Mouse (Mus musculus): Measurements from ENCODE around the gene Mapk8ip2. TPM values are rescaled to one million over a fixed set of nuclear protein-coding genes. Genes with fewer than 3 reads are reported as not detected.
"Not testable (repeated sequence)": the region's sequence is repeated elsewhere in the genome, so short reads cannot be mapped to it uniquely, and the experiment has no call there.

Gene Mapk8ip2
- polyA plus RNA-seq, 1 experiment from 2014 or later = 0.02 TPM

DNA sequence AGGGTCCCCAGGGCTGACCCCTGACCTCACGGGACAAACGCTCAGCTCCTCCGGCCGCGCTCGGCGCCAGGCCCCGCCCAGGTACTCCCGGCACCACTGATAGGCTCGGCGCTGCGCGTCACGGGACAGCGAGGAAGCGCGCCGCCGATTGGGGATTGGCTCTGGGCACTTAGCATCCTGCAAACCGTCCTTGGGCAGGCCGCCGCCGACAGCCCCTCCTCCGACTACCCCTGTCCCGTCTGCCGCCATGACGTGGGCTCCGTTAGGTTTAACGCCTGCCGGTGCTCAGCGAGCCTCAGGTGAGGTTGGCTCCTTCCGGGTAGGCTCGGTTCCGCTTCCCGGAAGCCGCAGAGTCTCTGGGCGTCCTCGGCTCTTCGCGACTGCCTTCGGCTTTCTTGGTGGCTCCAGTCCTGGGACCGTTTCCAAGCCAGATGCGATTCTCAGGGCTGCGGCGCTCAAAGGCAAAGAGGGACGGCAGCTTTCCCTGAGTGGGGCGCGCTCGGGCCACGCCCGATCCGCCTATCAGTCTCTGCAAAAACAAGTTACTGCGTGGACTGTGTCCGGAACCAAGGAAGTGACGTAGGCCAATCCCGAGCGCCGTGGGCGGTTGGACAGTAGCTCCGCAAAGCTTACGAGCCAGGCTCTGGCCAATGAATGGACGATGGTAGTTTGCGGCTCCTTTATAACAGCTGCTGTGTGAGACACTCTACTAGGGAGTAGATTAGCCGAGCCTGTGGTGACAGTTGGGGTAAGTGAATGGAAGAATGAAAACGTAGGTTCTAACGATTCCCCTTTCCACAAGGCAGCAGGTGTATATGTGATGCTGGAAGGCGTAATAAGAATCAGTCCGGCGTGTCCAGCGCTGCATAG, 24.1 kb upstream of the Mapk8ip2 start, which contains the start of the genes C730034F03Rik, Gm44502 and Chkb:
Gene C730034F03Rik (plus strand): TSS at position 238 of the 870 bp plus-strand sequence.
Gene Gm44502 (minus strand): TSS at position 345 of the 870 bp plus-strand sequence.
Gene Chkb (minus strand): TSS at position 557 of the 870 bp plus-strand sequence.
- Histone ChIP-seq H3K9ac (peak within 1 kb of the TSS; percentile 84), H3K27me3 (no peaks in the 10 kb centered on the region), H3K4me1 (replicated peaks) (peaks cover 40% of the 10 kb centered on the region), H3K36me3 (replicated peaks) (peaks cover 27% of the 10 kb centered on the region), H3K4me3 (replicated peaks) (peak within 1 kb of the TSS; percentile 85), H3K27ac (replicated peaks) (peak within 1 kb of the TSS; percentile 100), H3K4me2 (peak within 1 kb of the TSS; percentile 90), H3K9me3 (replicated peaks) (no peaks in the 10 kb centered on the region)
- under 1% methylated on average over 70 of the region's 70 CpGs for WGBS (ENCODE audit: insufficient replicate concordance)
- ATAC-seq (ENCODE audit: insufficient read depth) = peak; percentile 94

DNA sequence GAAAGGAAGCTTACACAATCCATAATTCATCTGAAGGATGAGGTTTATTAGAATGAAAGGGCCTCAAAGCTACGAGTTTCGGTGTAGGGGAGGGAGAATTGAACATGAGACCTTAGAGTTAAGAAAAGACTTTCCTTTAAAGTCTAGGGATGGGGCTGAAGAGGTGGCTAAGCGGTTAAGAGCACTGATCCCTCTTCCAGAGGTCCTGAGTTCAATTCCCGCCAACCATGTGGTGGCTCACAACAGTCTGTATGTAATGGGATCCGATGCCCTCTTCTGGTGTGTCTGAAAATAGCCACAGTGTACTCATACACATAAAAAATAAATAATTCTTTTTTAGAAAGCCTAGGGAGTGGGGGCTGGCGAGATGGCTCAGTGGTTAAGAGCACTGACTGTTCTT, 23.4 kb upstream of the Mapk8ip2 start:
- 33% methylated on average over 6 of the region's 6 CpGs for WGBS (ENCODE audit: insufficient replicate concordance)
- ATAC-seq (ENCODE audit: insufficient read depth) = no peak
- H3K4me3 ChIP-seq (replicated peaks) = peak overlapping the region; percentile 85
- H3K27ac ChIP-seq (replicated peaks) = peak overlapping the region; percentile 100
- H3K9ac ChIP-seq = peak overlapping the region; percentile 84
- no peaks in the 10 kb centered on the region for H3K27me3 ChIP-seq
- no peaks in the 10 kb centered on the region for H3K9me3 ChIP-seq (replicated peaks)
- peaks cover 27% of the 10 kb centered on the region for H3K36me3 ChIP-seq (replicated peaks)
- peak overlapping the region; percentile 90 for H3K4me2 ChIP-seq
- peaks cover 37% of the 10 kb centered on the region for H3K4me1 ChIP-seq (replicated peaks)

DNA sequence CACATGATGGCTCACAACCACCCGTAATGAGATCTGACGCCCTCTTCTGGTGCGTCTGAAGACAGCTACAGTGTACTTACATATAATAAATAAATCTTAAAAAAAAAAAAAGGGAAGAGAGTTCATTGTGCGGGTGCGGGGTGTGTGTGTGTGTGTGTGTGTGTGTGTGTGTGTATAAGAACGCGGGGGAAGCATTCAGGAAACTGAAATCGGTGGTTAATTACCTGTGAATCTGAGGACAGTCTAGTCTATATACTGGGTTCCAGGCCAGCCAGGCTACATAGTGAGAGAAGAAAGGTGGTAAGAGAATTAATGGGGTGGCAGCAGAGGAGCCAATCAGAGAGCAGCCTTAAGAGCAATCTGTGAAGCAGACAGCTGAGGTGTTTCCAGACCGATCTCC, 22.9 kb upstream of the Mapk8ip2 start:
- Histone ChIP-seq H3K4me3 (replicated peaks) (peak overlapping the region; percentile 85), H3K36me3 (replicated peaks) (peaks cover 25% of the 10 kb centered on the region), H3K4me1 (replicated peaks) (peaks cover 33% of the 10 kb centered on the region), H3K9ac (0 out of 2 replicates have a peak overlapping the region, but pooled peaks have one; percentile 9), H3K4me2 (peak overlapping the region; percentile 90)
- not testable (repeated sequence) for H3K27ac ChIP-seq (replicated peaks); H3K27me3 ChIP-seq; H3K9me3 ChIP-seq (replicated peaks); ATAC-seq (ENCODE audit: insufficient read depth)
- 52% methylated on average over 9 of the region's 9 CpGs for WGBS (ENCODE audit: insufficient replicate concordance)

DNA sequence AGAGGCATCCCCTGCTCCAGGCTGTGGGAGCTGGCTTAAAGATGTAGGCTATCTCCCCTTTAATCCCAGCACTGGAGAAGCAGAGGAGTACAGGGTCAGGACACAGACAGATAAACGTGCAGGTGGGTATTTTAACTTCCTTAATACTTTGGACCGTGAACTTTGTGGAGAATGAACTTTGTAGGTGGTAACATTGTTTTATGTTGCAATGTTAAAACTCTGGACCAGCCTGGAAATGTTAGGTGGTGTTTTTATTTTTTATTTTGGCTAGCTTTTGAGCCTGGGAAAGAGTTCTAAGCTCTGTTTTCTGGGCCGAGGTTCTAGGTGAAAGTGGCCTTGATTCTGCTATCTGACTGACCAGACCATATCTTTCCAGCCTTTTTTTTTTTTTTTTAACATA, 22.4 kb upstream of the Mapk8ip2 start:
- Histone ChIP-seq H3K4me1 (replicated peaks) (peaks cover 32% of the 10 kb centered on the region), H3K9me3 (replicated peaks) (no peaks in the 10 kb centered on the region), H3K4me3 (replicated peaks) (peak overlapping the region; percentile 85; the same call in 1 of the 2 replicates), H3K9ac (0 out of 2 replicates have a peak overlapping the region, but pooled peaks have one; percentile 9), H3K27ac (replicated peaks) (no peak overlapping the region), H3K36me3 (replicated peaks) (peaks cover 20% of the 10 kb centered on the region), H3K4me2 (0 out of 2 replicates have a peak overlapping the region, but pooled peaks have one; percentile 90), H3K27me3 (no peaks in the 10 kb centered on the region)
- 67% methylated on average over 3 of the region's 3 CpGs for WGBS (ENCODE audit: insufficient replicate concordance)
- ATAC-seq (ENCODE audit: insufficient read depth) = no peak

DNA sequence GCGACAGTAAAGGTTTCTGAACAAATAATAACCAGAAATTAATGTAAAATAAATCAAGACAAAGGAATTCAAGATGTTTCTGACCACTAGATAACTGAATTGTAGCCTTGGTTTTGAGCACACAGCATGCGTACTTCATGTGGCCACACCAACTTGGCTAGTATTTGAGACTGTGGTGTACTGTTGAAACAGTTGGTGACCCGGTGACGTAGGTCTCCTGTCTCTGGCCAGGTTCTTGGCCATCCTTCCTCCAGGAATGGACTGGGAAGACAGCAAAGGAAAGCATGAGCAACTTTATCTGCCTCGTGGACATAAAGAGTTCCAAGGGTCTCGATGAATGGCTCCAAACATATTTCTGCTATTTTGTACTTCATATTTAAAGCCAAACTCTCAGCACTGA, 21.9 kb upstream of the Mapk8ip2 start:
- Histone ChIP-seq H3K4me1 (replicated peaks) (peaks cover 32% of the 10 kb centered on the region), H3K27me3 (no peaks in the 10 kb centered on the region), H3K4me3 (replicated peaks) (no peak overlapping the region), H3K9me3 (replicated peaks) (no peaks in the 10 kb centered on the region), H3K27ac (replicated peaks) (no peak overlapping the region), H3K36me3 (replicated peaks) (peaks cover 15% of the 10 kb centered on the region), H3K9ac (no peak overlapping the region), H3K4me2 (no peak overlapping the region)
- WGBS (ENCODE audit: insufficient replicate concordance) = 76% methylated on average over 6 of the region's 6 CpGs
- no peak for ATAC-seq (ENCODE audit: insufficient read depth)

DNA sequence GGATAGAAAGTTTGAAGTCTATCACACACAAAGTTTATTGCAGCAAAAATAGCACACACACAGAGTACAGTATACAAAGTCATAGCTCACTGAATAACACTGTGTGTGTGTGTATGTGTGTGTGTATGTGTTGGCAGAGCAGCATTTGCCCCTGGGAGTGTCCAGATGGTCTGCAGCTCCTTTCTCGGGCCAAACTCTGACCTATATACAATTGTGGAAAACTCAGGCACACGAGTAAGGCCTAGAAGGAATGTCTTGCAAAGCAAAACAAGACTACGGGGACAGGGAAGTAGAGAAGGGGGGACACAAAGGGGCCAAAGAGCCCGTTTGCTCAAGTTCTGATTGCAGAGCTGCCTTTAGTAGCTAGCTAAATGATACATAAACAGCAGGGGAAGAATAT, 20.8 kb upstream of the Mapk8ip2 start:
- Histone ChIP-seq H3K36me3 (replicated peaks) (peaks cover 4% of the 10 kb centered on the region), H3K9ac (no peak overlapping the region), H3K27me3 (no peaks in the 10 kb centered on the region), H3K4me1 (replicated peaks) (peaks cover 31% of the 10 kb centered on the region), H3K4me2 (no peak overlapping the region), H3K27ac (replicated peaks) (no peak overlapping the region), H3K9me3 (replicated peaks) (no peaks in the 10 kb centered on the region), H3K4me3 (replicated peaks) (no peak overlapping the region)
- no peak for ATAC-seq (ENCODE audit: insufficient read depth)
- WGBS (ENCODE audit: insufficient replicate concordance) = 66% methylated on average over 4 of the region's 4 CpGs

DNA sequence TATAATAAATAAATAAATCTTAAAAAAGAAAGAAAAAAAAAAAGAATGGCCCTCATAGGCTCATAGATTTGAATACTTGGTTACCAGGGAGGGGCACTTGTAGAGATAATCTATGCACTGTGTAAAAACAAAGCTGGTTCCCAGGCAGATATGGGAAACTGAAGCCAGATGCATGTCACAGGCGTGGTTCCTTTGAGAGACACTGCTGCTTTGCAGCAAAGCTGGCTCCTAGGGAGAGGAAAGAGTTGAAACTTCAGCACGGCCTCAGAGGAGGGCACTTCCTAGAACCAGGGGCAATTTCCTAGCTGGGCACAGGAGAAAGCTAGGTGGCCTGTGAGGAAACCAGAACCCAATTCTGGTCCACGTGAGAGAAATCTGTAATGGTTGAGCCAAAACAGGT, 19.6 kb upstream of the Mapk8ip2 start:
- no peak overlapping the region for H3K4me3 ChIP-seq (replicated peaks)
- H3K4me2 ChIP-seq = no peak overlapping the region
- no peak overlapping the region for H3K27ac ChIP-seq (replicated peaks)
- 45% methylated on average over 3 of the region's 3 CpGs for WGBS (ENCODE audit: insufficient replicate concordance)
- H3K4me1 ChIP-seq (replicated peaks) = peaks cover 20% of the 10 kb centered on the region
- no peaks in the 10 kb centered on the region for H3K36me3 ChIP-seq (replicated peaks)
- H3K9ac ChIP-seq = no peak overlapping the region
- ATAC-seq (ENCODE audit: insufficient read depth) = no peak
- no peaks in the 10 kb centered on the region for H3K27me3 ChIP-seq
- H3K9me3 ChIP-seq (replicated peaks) = no peaks in the 10 kb centered on the region

DNA sequence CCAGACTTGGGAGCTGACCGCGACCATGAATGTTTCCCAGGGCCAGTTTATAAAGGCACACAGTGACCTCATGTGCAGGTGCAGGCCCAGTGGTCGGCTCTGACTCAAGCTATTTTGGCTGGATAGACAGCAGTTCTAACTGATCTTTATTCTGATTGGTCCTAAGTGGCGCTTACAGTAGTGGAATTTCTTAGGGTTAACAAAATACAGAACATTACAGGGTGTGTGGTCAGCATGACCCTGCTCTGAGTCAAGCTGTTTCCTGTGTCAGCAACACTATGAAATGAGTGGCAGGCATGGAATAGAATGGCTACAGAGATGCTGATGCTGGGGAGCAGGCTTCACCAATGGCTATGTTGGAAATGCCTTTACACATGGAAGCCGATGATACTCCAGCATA, 17.8 kb upstream of the Mapk8ip2 start:
- Histone ChIP-seq H3K4me3 (replicated peaks) (no peak overlapping the region), H3K27me3 (no peaks in the 10 kb centered on the region), H3K4me1 (replicated peaks) (peaks cover 12% of the 10 kb centered on the region), H3K27ac (replicated peaks) (no peak overlapping the region), H3K9me3 (replicated peaks) (no peaks in the 10 kb centered on the region), H3K4me2 (no peak overlapping the region), H3K36me3 (replicated peaks) (no peaks in the 10 kb centered on the region), H3K9ac (no peak overlapping the region)
- no peak for ATAC-seq (ENCODE audit: insufficient read depth)
- 77% methylated on average over 5 of the region's 5 CpGs for WGBS (ENCODE audit: insufficient replicate concordance)

DNA sequence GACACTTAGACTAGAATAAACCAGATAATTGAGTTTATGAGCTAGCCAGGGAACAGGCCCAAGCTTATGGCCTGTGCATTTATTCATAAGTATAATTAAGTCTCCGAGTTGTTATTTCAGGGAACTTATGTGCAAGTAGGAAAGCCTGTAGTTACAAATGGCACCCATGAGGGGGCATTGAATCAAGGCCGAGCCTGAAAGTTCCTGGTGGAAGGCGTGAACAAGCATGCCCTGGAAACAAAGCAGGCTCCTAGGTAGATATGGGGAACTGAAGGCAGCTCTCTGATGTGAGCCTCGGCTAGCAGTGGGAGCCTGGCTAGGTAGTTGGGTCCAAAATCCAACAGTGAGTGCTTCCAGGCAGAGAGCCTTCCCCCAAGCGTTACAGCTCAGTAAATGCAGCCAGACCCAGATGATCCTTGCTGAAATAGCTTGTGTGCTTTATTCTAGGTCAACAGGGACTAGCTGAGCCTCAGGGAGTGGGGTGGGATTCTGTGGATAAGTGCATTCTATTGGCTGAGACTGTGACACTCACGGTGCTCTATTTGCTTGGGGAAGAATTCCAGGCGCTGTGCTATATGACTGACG, 11.1 kb upstream of the Mapk8ip2 start:
- no peak overlapping the region for H3K27ac ChIP-seq (replicated peaks)
- no peaks in the 10 kb centered on the region for H3K9me3 ChIP-seq (replicated peaks)
- 31% methylated on average over 8 of the region's 8 CpGs for WGBS (ENCODE audit: insufficient replicate concordance)
- H3K4me1 ChIP-seq (replicated peaks) = no peaks in the 10 kb centered on the region
- ATAC-seq (ENCODE audit: insufficient read depth) = no peak
- H3K4me2 ChIP-seq = no peak overlapping the region
- H3K36me3 ChIP-seq (replicated peaks) = no peaks in the 10 kb centered on the region
- H3K27me3 ChIP-seq = no peaks in the 10 kb centered on the region
- no peak overlapping the region for H3K9ac ChIP-seq
- no peak overlapping the region for H3K4me3 ChIP-seq (replicated peaks)

DNA sequence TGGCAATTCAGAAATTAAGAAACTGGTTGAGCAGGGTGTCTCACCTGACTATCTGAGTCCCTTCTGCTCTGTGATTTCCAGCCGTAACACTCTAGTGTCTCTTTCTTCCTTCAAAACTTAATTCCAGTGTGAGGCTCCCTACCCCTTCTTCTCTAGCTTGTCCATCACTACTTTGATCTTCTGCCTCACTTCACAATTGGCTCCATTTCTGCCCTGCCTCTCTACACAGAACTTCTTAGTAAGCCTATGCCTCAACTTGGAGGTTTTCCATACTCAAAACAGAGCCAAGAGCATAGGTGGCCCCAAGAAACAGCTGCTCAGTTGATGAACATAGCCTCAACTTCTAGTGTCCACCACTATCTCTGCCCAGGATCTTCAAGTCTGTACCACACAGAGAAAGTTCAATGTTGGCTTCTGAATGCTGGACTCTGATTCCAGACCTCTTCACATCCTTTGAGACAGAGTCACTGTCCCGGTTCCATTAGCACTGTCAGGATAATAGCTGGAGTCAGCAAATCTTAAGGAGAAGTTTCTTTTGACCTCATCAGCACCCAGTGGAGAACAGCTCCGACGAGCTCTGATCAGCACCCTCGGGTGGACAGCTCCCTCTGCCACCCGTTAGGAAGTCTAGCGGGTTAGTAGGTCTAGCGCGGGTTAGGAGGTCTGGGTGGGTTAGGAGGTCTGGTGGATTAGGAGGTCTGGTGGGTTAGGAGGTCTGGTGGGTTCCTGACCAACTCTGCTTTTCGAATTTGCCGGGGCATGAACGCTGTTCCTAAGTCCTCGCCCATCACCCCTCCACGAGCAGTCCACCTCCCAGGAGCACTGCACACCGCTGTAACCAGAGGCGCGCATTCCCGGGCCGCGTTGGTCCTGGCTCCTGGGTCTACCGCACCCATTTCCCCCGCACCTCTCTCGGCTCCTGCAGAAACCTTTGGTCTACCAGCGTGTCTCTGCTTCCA, 528 bp upstream of the Mapk8ip2 start:
- Histone ChIP-seq H3K9ac (no peak overlapping the region), H3K4me1 (replicated peaks) (peaks cover 9% of the 10 kb centered on the region; the same call in 1 of the 2 replicates), H3K36me3 (replicated peaks) (no peaks in the 10 kb centered on the region), H3K9me3 (replicated peaks) (no peaks in the 10 kb centered on the region), H3K27me3 (peaks cover 78% of the 10 kb centered on the region), H3K4me2 (peak overlapping the region; percentile 54), H3K4me3 (replicated peaks) (no peak overlapping the region), H3K27ac (replicated peaks) (no peak overlapping the region)
- 5% methylated on average over 24 of the region's 24 CpGs for WGBS (ENCODE audit: insufficient replicate concordance)
- no peak for ATAC-seq (ENCODE audit: insufficient read depth)

All from liver, embryonic 15.5 days (tissue).